Mouse (Mus musculus) lung, embryonic 16.5 days (tissue): Measurements from ENCODE around the gene Smc4. TPM values are rescaled to one million over a fixed set of nuclear protein-coding genes. Genes with fewer than 3 reads are reported as not detected.
"Not testable (repeated sequence)": the region's sequence is repeated elsewhere in the genome, so short reads cannot be mapped to it uniquely, and the experiment has no call there.

Experiments
- ATAC-seq: fragments of 200-750 bp; cut with Nextera tagmentation; 2 replicates; pipeline ENCODE4 v1.8.0; 2017; ENCODE audit warnings: low read depth, mild to moderate bottlenecking, moderate library complexity
- H3K27ac ChIP-seq: fragments of 300-500 bp; sonication (generic); 2 replicates; pipeline ENCODE4 v1.5.1; 2014; ENCODE audit warnings: mild to moderate bottlenecking, control low read depth, low read length
- H3K27me3 ChIP-seq: fragments of 300-500 bp; sonication (generic); 2 replicates; pipeline ENCODE4 v1.6.1; 2014; ENCODE audit warnings: low read depth, low read length, mixed read lengths; ENCODE audit not compliant: control insufficient read depth, insufficient read depth
- H3K36me3 ChIP-seq: fragments of 300-500 bp; sonication (generic); 2 replicates; pipeline ENCODE4 v1.6.1; 2014; ENCODE audit warnings: low read length; ENCODE audit not compliant: control insufficient read depth, insufficient read depth
- H3K4me1 ChIP-seq: fragments of 300-500 bp; sonication (generic); replicated peaks from 2 replicates; pipeline ENCODE4 v1.6.1; 2014; ENCODE audit warnings: low read length, mixed read lengths; ENCODE audit not compliant: control insufficient read depth, insufficient read depth
- H3K4me2 ChIP-seq: fragments of 300-500 bp; sonication (generic); 2 replicates; pipeline ENCODE4 v1.6.1; 2014; ENCODE audit warnings: low read depth, low read length, control low read depth
- H3K4me3 ChIP-seq: fragments of 300-500 bp; sonication (generic); 2 replicates; pipeline ENCODE4 v1.5.1; 2014; ENCODE audit warnings: mild to moderate bottlenecking, low read length, control low read depth
- H3K9ac ChIP-seq: fragments of 300-500 bp; sonication (generic); 2 replicates; pipeline ENCODE4 v1.6.1; 2014; ENCODE audit warnings: low read length, control low read depth
- H3K9me3 ChIP-seq: fragments of 300-500 bp; sonication (generic); 2 replicates; pipeline ENCODE4 v1.6.1; 2016; ENCODE audit warnings: low read length; ENCODE audit not compliant: control insufficient read depth
- WGBS: fragments of 180-500 bp; shearing (Covaris S2); extraction: QIAGEN DNeasy Blood & Tissue Kit; methylation state at CpG from one replicate; pipeline ENCODE4 v1.1.7; 2014; 5-methylcytosine and 5-hydroxymethylcytosine counted together
- polyA plus RNA-seq: library from polyadenylated mRNA; unstranded; fragments of >200 nt; fragmentation: Nextera tagmentation; extraction: Ambion mirVana; gene quantifications from 2 replicates; pipeline ENCODE4 v1.2.1, GENCODE M21; 2015

The Smc4 gene
- polyA plus RNA-seq, 1 experiment from 2014 or later = 214 TPM

DNA sequence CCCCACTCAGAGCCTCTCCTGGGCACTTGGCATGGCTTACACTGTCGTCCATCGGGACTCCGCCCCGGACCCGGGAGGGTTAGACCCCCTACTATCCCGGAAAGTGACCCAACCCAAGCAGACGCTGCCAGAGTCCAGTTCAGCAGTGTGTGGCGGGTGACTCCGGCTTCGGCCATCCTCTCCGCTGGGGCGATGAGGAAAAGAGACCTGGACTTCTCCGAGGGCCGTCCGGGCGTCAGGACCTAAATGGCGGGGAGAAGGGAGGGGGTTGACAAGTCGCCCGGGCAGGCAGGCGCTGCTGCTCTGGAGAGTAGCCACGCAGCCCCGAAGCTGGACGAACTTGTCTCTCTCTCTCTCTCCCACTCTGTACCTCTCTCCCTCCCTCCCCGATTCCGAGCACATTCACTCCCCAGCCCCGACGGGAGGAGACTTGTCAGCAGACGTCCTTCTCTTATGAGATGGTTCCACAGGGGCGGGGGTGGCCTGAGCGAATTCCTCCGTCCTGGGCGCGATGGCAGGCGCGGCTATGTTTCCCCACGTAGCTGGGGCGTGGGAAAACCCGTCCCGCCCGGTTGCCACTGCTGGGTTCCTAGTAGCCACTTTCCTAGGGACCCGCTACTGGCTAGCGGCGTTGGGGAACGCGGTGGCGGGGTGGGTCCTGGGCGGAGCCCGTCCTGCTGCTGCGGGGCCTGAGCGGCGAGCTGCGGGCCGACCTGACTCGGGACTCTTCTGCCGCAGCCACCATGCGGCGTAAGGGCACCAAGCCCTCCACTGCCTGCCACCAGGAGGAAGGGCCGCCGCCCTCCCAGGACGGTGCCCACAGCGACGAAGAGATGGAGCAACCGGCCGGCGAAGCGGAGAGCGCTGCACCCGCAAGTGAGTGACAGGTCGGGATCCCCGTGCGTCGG is 1.1 kb downstream of the Smc4 start:
- peak overlapping the region; percentile 83 for H3K4me2 ChIP-seq
- peak overlapping the region; percentile 97 for H3K9ac ChIP-seq
- H3K4me1 ChIP-seq = peaks cover 8% of the 10 kb centered on the region
- peak overlapping the region; percentile 99 for H3K4me3 ChIP-seq
- peak overlapping the region; percentile 97 for H3K27ac ChIP-seq
- H3K36me3 ChIP-seq = no peaks in the 10 kb centered on the region
- H3K27me3 ChIP-seq = no peaks in the 10 kb centered on the region
- H3K9me3 ChIP-seq = no peaks in the 10 kb centered on the region
- peak; percentile 71 for ATAC-seq
- under 1% methylated on average over 72 of the region's 72 CpGs for WGBS

DNA sequence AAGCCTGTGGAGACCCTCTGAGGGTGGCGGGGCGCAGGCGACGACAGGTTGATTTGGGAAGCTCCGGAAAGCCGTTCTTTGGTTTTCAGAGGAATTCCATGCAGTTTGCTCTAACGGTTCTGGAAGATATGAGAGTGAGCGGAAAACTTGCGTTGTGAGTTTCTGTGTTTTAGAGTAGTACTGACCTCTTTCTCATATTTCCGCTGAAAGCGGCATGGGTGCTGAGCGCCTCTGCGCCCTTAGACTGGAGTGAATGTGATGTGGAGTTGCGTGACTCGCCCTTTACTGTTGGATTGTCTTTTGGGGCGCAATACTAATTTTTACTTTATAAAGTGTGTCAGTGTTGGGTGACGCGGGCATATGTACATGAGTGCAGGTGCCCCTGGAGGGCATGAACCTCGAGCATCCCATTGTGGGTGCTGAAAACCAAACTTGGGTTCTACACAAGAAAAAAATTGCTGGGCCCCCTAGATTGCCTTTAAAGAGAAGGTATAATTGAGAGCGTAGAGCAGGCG is 1.8 kb downstream of the Smc4 start:
- Histone ChIP-seq H3K9ac (peak overlapping the region; percentile 97), H3K4me3 (peak overlapping the region; percentile 99), H3K36me3 (no peaks in the 10 kb centered on the region), H3K4me2 (peak overlapping the region; percentile 83), H3K9me3 (no peaks in the 10 kb centered on the region), H3K27ac (peak overlapping the region; percentile 97), H3K27me3 (no peaks in the 10 kb centered on the region), H3K4me1 (peaks cover 8% of the 10 kb centered on the region)
- no peak for ATAC-seq
- 4% methylated on average over 21 of the region's 21 CpGs for WGBS

DNA sequence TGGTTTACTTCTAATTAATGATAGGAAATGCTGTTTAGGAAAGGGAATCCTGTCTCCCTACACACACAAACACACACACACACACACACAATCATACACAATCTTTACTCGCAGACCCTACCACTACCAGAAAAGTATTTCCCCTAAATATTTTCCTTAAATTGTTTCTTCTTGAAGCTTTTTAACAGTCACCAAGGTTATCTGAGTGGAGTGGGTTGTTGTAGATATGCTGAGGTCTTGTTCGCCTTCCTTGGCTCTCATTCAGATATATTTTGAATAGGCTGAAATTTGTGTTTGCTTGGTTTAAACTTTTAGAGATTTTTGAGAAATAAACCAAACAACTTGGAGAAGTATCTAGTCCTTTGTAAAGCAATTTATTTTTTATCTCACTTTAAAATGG is 4.3 kb downstream of the Smc4 start:
- peaks cover 6% of the 10 kb centered on the region; the same call in 1 of the 2 replicates for H3K36me3 ChIP-seq
- no peak overlapping the region for H3K4me2 ChIP-seq
- no peaks in the 10 kb centered on the region for H3K9me3 ChIP-seq
- H3K4me1 ChIP-seq = peaks cover 6% of the 10 kb centered on the region
- no peak overlapping the region for H3K27ac ChIP-seq
- no peak overlapping the region for H3K4me3 ChIP-seq
- no peak for ATAC-seq
- no peaks in the 10 kb centered on the region for H3K27me3 ChIP-seq
- H3K9ac ChIP-seq = no peak overlapping the region
- 60% methylated on average over 2 of the region's 2 CpGs for WGBS

- H3K9ac ChIP-seq = no peak overlapping the region
- no peaks in the 10 kb centered on the region for H3K9me3 ChIP-seq
- ATAC-seq = no peak
- WGBS = 89% methylated on average over 3 of the region's 3 CpGs
- no peak overlapping the region for H3K4me3 ChIP-seq
- H3K4me2 ChIP-seq = no peak overlapping the region
- no peak overlapping the region for H3K27ac ChIP-seq
- peaks cover 34% of the 10 kb centered on the region for H3K36me3 ChIP-seq
- H3K4me1 ChIP-seq = no peaks in the 10 kb centered on the region
- no peaks in the 10 kb centered on the region for H3K27me3 ChIP-seq
Measured at GRCm38 (mm10) chr3:69017181-69017580, 12.6 kb downstream of the Smc4 start.

- WGBS = 94% methylated on average over 2 of the region's 2 CpGs
- H3K36me3 ChIP-seq = peaks cover 36% of the 10 kb centered on the region
Measured at GRCm38 (mm10) chr3:69018635-69019034, 14.1 kb downstream of the Smc4 start.

DNA sequence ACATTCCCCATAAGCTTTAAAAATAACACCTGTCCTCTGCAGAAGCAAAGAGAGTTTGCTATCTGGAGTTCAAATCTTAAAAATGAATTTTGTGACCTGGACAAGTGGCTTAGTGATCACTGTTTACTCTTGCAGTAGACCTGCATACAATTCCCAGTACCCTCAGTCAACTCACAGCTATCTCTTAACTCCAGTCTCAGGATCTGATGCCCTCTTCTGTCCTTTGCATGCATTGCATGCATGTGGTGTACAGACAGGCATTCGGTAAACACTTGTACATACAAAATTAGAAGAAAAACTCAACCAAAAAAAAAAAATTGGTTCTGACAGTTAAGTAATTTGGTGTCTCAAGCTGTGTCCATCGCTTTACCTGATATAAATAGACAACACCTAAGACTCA is 15.7 kb downstream of the Smc4 start:
- H3K4me1 ChIP-seq = no peaks in the 10 kb centered on the region
- H3K27ac ChIP-seq = no peak overlapping the region
- H3K27me3 ChIP-seq = no peaks in the 10 kb centered on the region
- no peaks in the 10 kb centered on the region for H3K9me3 ChIP-seq
- 93% methylated on average over 2 of the region's 2 CpGs for WGBS
- peaks cover 44% of the 10 kb centered on the region for H3K36me3 ChIP-seq
- no peak overlapping the region for H3K9ac ChIP-seq
- no peak overlapping the region for H3K4me3 ChIP-seq
- ATAC-seq = no peak
- no peak overlapping the region for H3K4me2 ChIP-seq

More at GRCm38 (mm10) chr3:69018635-69019034, 14.1 kb downstream of the Smc4 start:
- H3K9ac ChIP-seq, H3K4me1 ChIP-seq, H3K27me3 ChIP-seq, H3K4me2 ChIP-seq, H3K4me3 ChIP-seq, H3K27ac ChIP-seq, H3K9me3 ChIP-seq, ATAC-seq: not testable (repeated sequence)

- Histone ChIP-seq H3K4me2 (no peak overlapping the region), H3K4me3 (no peak overlapping the region), H3K27ac (no peak overlapping the region), H3K27me3 (no peaks in the 10 kb centered on the region), H3K4me1 (no peaks in the 10 kb centered on the region), H3K36me3 (peaks cover 48% of the 10 kb centered on the region), H3K9ac (no peak overlapping the region), H3K9me3 (no peaks in the 10 kb centered on the region)
- ATAC-seq = no peak
Measured at GRCm38 (mm10) chr3:69020764-69021163, 16.2 kb downstream of the Smc4 start.

DNA sequence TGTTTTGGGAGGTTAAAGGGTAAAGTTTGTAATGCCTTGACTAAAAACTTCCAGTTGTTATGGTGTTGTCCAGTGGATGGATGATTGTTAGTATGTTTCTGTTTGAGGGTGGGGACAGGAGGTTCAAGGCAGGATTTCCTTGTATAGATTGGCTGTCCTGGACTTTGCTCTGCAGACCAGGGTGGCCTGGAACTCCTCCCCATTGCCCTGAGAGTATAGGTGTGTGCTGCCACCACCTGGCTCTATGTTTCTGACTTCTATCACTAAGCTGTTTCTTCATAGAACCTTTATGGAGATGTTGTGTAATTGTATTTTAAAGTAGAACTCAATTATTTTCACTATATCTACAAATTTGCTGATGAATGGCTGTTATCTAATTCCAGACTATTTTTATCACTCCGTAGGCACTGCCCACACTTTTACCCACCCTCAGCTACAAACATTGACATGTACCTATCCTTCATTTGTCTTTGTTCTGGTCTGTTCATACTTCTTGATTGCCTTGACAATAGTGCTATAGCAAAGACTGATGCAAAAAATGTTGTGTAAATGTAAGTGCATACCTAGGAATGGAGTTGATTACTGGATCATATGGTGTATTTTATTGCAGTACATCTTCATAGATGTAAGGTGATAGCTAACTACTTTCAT is 21.7 kb downstream of the Smc4 start:
- 90% methylated on average over 1 of the region's 1 CpGs for WGBS
- Histone ChIP-seq H3K27me3 (no peaks in the 10 kb centered on the region), H3K27ac (no peak overlapping the region), H3K36me3 (peaks cover 48% of the 10 kb centered on the region), H3K4me1 (no peaks in the 10 kb centered on the region), H3K9me3 (no peaks in the 10 kb centered on the region), H3K4me3 (no peak overlapping the region), H3K4me2 (no peak overlapping the region), H3K9ac (no peak overlapping the region)
- ATAC-seq = no peak

- Histone ChIP-seq H3K9ac (no peak overlapping the region), H3K4me2 (no peak overlapping the region), H3K36me3 (peaks cover 18% of the 10 kb centered on the region), H3K4me3 (0 out of 2 replicates have a peak overlapping the region, but pooled peaks have one; percentile 15), H3K9me3 (no peaks in the 10 kb centered on the region), H3K4me1 (peaks cover 10% of the 10 kb centered on the region), H3K27ac (no peak overlapping the region), H3K27me3 (no peaks in the 10 kb centered on the region)
- WGBS = 88% methylated on average over 2 of the region's 2 CpGs
- no peak for ATAC-seq
Measured at GRCm38 (mm10) chr3:69040105-69040504, 35.6 kb downstream of the Smc4 start.
